Mouse (Mus musculus) testis, adult 2 months (tissue): ENCODE results near the gene Tmem44.

Source experiments
- CTCF ChIP-seq: fragments of 200-500 bp; IDR thresholded peaks from 2 replicates; pipeline ENCODE4 v1.5.1; 2012; ENCODE audit warnings: low read depth, mild to moderate bottlenecking, inconsistent platforms, low read length, moderate library complexity; ENCODE audit not compliant: control insufficient read depth, insufficient read depth, insufficient replicate concordance
- POLR2A ChIP-seq: fragments of 200-500 bp; IDR thresholded peaks from 2 replicates; pipeline ENCODE4 v1.6.1; 2012; ENCODE audit warnings: low read depth, mild to moderate bottlenecking, inconsistent platforms, low read length, moderate library complexity; ENCODE audit not compliant: control insufficient read depth

GRCm38 (mm10) chr16:30507120-30507519, 43.5 kb downstream of the Tmem44 start:
- TF ChIP-seq POLR2A (no peak), CTCF (no peak)
